Mouse (Mus musculus): Measurements from ENCODE around the gene Spata2.

Gene Spata2

GRCm38 (mm10) chr2:167449331-167450275, 43.1 kb downstream of the Spata2 start:
- no peak for DNase-seq (ENCODE audit: low spot score)

- DNase-seq (ENCODE audit: low spot score) = no peak
Measured at GRCm38 (mm10) chr2:167447629-167448028, 45.1 kb downstream of the Spata2 start.

- no peak for DNase-seq (ENCODE audit: low spot score)
Measured at GRCm38 (mm10) chr2:167447207-167447606, 45.5 kb downstream of the Spata2 start.

- no peak for DNase-seq (ENCODE audit: low spot score)
Measured at GRCm38 (mm10) chr2:167445911-167446780, 46.5 kb downstream of the Spata2 start.

GRCm38 (mm10) chr2:167443411-167444193, 49.1 kb downstream of the Spata2 start:
- DNase-seq (ENCODE audit: low spot score) = no peak

GRCm38 (mm10) chr2:167439422-167439821, 53.3 kb downstream of the Spata2 start:
- no peak for DNase-seq (ENCODE audit: low spot score)

- DNase-seq (ENCODE audit: low spot score) = no peak
Measured at GRCm38 (mm10) chr2:167436371-167436770, 56.3 kb downstream of the Spata2 start.

- no peak for DNase-seq (ENCODE audit: low spot score)
Measured at GRCm38 (mm10) chr2:167435631-167436030, 57.1 kb downstream of the Spata2 start.

- no peak for DNase-seq (ENCODE audit: low spot score)
Measured at GRCm38 (mm10) chr2:167434570-167434969, 58.1 kb downstream of the Spata2 start.

GRCm38 (mm10) chr2:167431418-167431776, 61.3 kb downstream of the Spata2 start:
- no peak for DNase-seq (ENCODE audit: low spot score)

Data from embryo, embryonic 10.5 days (tissue).